Mouse (Mus musculus) kidney, adult 2 months (tissue): ENCODE measurements around the gene Iglon5.

Source experiments
- CTCF ChIP-seq: fragments of 200-500 bp; conservative IDR thresholded peaks from 2 replicates; pipeline ENCODE4 v1.5.1; 2011; ENCODE audit warnings: low read depth, mild to moderate bottlenecking, control low read depth, low read length, moderate library complexity, mixed read lengths; ENCODE audit not compliant: insufficient read depth, insufficient read length
- POLR2A ChIP-seq: fragments of 200-500 bp; IDR thresholded peaks from one replicate; pipeline ENCODE4 v1.6.1; 2011; ENCODE audit warnings: low read depth, low read length, control low read depth

- TF ChIP-seq CTCF, result no peak
- TF ChIP-seq POLR2A, result no peak
Measured at GRCm38 (mm10) chr7:43522776-43523175, 32.9 kb upstream of the Iglon5 start.
